Mouse (Mus musculus) limb, embryonic 12.5 days (tissue): ENCODE results near the gene Slc17a3. TPM values are rescaled to one million over a fixed set of nuclear protein-coding genes. Genes with fewer than 3 reads are reported as not detected.

ENCODE experiments used
- ATAC-seq: fragments of 200-750 bp; cut with Nextera tagmentation; 2 replicates; pipeline ENCODE4 v1.8.0; 2017; ENCODE audit warnings: low read depth, moderate TSS enrichment; ENCODE audit not compliant: insufficient number of reproducible peaks, insufficient read depth, low FRiP score, low TSS enrichment
- H3K27ac ChIP-seq: fragments of 300-500 bp; sonication (generic); 2 replicates; pipeline ENCODE4 v1.5.1; 2016; ENCODE audit warnings: mild to moderate bottlenecking, moderate library complexity
- H3K27me3 ChIP-seq: fragments of 300-500 bp; sonication (generic); 2 replicates; pipeline ENCODE4 v1.6.1; 2016; ENCODE audit warnings: mild to moderate bottlenecking, moderate library complexity
- H3K36me3 ChIP-seq: fragments of 300-500 bp; sonication (generic); 2 replicates; pipeline ENCODE4 v1.6.1; 2016; ENCODE audit warnings: mild to moderate bottlenecking, moderate library complexity
- H3K4me1 ChIP-seq: fragments of 300-500 bp; sonication (generic); replicated peaks from 2 replicates; pipeline ENCODE4 v1.6.1; 2016
- H3K4me2 ChIP-seq: fragments of 300-500 bp; sonication (generic); 2 replicates; pipeline ENCODE4 v1.6.1; 2016; ENCODE audit warnings: mild to moderate bottlenecking, moderate library complexity
- H3K4me3 ChIP-seq: fragments of 300-500 bp; sonication (generic); replicated peaks from 2 replicates; pipeline ENCODE4 v1.5.1; 2016; ENCODE audit warnings: mild to moderate bottlenecking
- H3K9ac ChIP-seq: fragments of 300-500 bp; sonication (generic); replicated peaks from 2 replicates; pipeline ENCODE4 v1.6.1; 2016; ENCODE audit warnings: mild to moderate bottlenecking, moderate library complexity
- H3K9me3 ChIP-seq: fragments of 300-500 bp; sonication (generic); 2 replicates; pipeline ENCODE4 v1.6.1; 2016; ENCODE audit warnings: mild to moderate bottlenecking, moderate library complexity
- WGBS: fragments of 180-500 bp; shearing (Covaris S2); methylation state at CpG from one replicate; pipeline ENCODE4 v1.1.7; 2016; 5-methylcytosine and 5-hydroxymethylcytosine counted together
- polyA plus RNA-seq: library from polyadenylated mRNA; unstranded; fragments of >200 nt; fragmentation: Nextera tagmentation; extraction: Ambion mirVana; gene quantifications from 2 replicates; pipeline ENCODE4 v1.2.1, GENCODE M21; 2016

Gene Slc17a3
- polyA plus RNA-seq, 1 experiment from 2014 or later = not detected

DNA sequence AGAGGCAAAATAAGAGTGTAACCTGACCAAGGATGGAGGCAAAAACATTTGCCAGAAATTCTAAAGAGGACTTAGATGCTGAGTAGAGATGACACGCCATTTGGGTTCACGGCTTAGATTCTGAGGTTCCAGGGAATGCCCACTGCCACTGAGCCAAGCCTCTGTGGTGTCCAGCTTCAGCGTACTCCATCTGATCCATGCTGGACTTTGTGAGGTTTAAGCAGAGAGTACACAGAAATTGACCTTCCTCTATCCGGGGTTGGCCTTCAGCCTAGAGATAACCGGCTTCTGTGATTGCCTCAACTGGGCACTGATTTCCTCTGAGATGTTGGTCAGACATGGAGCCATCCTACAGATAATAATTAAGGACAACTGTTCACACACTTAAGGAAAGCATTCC is 2.6 kb upstream of the Slc17a3 start:
- WGBS = 91% methylated on average over 5 of the region's 5 CpGs
- Histone ChIP-seq H3K9me3 (no peaks in the 10 kb centered on the region), H3K4me1 (no peaks in the 10 kb centered on the region; the same call in 1 of the 2 replicates), H3K27me3 (no peaks in the 10 kb centered on the region), H3K27ac (no peak overlapping the region), H3K4me3 (no peak overlapping the region), H3K4me2 (no peak overlapping the region), H3K9ac (no peak overlapping the region), H3K36me3 (no peaks in the 10 kb centered on the region)
- no peak for ATAC-seq

DNA sequence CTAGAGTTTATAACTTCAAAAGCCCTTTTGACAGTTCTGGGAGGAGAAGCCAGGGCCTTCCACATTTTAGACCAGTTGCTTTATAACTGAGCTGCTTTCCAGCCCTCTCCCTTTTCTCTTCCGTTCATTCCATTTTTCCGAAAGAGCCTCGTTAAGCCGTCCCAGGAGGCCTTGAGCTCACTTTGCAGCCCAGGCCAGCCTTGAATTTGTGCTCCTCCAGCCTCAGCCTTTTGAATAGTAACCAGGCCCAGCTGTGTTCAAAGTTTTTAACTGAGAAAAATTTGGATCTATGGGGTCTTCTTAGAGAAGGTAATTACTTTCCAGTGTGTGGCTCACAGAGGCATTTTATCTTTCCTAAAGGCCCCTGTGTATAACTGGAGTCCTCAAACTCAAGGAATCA is 6.6 kb downstream of the Slc17a3 start:
- WGBS = 31% methylated on average over 4 of the region's 4 CpGs
- Histone ChIP-seq H3K9me3 (no peaks in the 10 kb centered on the region), H3K9ac (no peak overlapping the region), H3K4me1 (peaks cover 7% of the 10 kb centered on the region), H3K36me3 (no peaks in the 10 kb centered on the region), H3K27me3 (0 out of 2 replicates have a peak, but pooled peaks cover 3% of the 10 kb centered on the region), H3K4me2 (no peak overlapping the region), H3K4me3 (no peak overlapping the region), H3K27ac (peak overlapping the region; percentile 1; the same call in 1 of the 2 replicates)
- no peak for ATAC-seq

DNA sequence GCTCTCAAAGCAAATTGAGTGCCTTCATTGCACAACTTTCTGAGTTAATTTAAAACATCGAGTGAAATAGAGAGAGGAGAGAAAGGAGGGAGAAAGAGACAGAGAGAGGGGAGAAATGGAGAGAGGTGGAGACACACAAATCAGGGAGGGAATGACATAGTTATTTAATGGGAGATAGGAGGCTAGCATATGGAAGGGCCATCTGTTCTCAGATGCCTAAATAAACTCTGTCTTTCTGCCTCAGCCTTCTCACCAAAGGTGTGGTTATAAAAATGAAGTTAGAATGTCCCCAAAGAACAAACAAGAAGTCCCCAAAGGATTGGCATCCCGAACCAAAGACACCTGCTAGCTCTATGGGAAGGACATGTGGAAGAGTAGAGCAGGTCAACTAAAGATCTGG is 10.1 kb downstream of the Slc17a3 start:
- H3K4me2 ChIP-seq = no peak overlapping the region
- no peaks in the 10 kb centered on the region for H3K27me3 ChIP-seq
- H3K27ac ChIP-seq = no peak overlapping the region
- peaks cover 7% of the 10 kb centered on the region for H3K4me1 ChIP-seq
- H3K4me3 ChIP-seq = no peak overlapping the region
- ATAC-seq = no peak
- no peaks in the 10 kb centered on the region for H3K36me3 ChIP-seq
- WGBS = 82% methylated on average over 2 of the region's 2 CpGs
- no peak overlapping the region for H3K9ac ChIP-seq
- no peaks in the 10 kb centered on the region for H3K9me3 ChIP-seq

DNA sequence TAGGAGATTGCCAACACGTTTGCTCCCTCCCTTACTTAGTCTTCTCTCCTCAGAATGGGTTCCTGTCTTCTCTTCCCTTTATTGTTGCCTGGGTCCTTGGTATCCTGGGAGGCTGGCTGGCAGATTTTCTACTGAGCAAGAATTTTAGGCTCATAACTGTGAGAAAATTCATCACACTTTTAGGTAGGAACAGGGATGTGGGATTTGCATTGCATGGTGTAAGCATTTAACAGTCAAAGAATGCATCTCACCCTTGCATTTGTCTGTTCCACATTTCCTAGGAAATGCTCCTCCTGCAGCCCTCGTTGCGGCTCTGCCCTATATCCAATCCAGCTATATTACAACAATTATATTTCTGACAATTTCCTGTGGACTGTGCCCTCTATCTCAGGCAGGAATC is 17.2 kb downstream of the Slc17a3 start:
- WGBS = 66% methylated on average over 3 of the region's 3 CpGs
- Histone ChIP-seq H3K9ac (no peak overlapping the region), H3K4me3 (no peak overlapping the region), H3K4me1 (no peaks in the 10 kb centered on the region), H3K9me3 (no peaks in the 10 kb centered on the region), H3K36me3 (no peaks in the 10 kb centered on the region), H3K27ac (no peak overlapping the region), H3K4me2 (no peak overlapping the region), H3K27me3 (no peaks in the 10 kb centered on the region)
- no peak for ATAC-seq

DNA sequence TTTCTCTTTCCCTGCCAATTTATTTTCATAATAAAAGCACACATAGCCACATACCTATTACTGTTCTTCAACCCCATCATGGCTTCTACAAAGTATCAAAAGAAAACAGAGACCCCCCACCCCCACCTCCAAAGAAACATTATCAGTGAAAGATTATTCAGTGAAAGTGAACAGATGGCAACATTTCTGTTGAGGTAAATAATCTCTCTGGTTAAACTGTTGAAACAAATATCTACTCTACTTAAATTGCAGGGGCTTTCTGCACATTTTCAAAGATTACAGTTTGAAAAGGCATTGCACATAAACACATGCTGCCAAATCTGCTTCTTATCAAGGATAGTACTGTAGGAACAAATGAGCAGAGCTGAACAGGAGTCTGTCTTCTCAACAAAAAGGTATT is 22.6 kb downstream of the Slc17a3 start:
- Histone ChIP-seq H3K9ac (no peak overlapping the region), H3K27ac (no peak overlapping the region), H3K27me3 (no peaks in the 10 kb centered on the region), H3K9me3 (no peaks in the 10 kb centered on the region), H3K4me2 (no peak overlapping the region), H3K4me3 (no peak overlapping the region), H3K36me3 (no peaks in the 10 kb centered on the region), H3K4me1 (0 out of 2 replicates have a peak, but pooled peaks cover 5% of the 10 kb centered on the region)
- no peak for ATAC-seq

DNA sequence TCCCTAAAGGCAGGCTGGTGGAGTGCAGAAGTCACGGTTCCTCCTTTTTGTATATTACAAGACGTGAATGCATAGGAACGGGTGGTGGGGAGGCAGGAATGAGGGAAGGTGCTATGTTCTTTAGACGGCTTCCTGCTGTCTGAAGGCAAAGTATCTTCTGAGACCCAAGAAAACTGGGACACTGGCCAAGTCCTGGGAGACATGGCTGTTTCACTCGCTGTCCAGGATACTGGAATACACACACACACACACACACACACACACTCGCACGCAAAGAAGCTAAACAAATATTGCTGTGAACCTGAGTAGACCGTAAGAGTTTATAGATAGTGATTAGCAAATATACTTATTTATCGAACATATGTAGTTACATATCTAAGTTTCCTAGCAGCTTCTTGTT is 25.5 kb downstream of the Slc17a3 start:
- Histone ChIP-seq H3K9ac (no peak overlapping the region), H3K4me3 (no peak overlapping the region), H3K27me3 (no peaks in the 10 kb centered on the region), H3K4me2 (no peak overlapping the region), H3K27ac (no peak overlapping the region), H3K9me3 (no peaks in the 10 kb centered on the region), H3K36me3 (no peaks in the 10 kb centered on the region), H3K4me1 (peaks cover 8% of the 10 kb centered on the region; the same call in 1 of the 2 replicates)
- ATAC-seq = no peak
- WGBS = 91% methylated on average over 9 of the region's 9 CpGs

DNA sequence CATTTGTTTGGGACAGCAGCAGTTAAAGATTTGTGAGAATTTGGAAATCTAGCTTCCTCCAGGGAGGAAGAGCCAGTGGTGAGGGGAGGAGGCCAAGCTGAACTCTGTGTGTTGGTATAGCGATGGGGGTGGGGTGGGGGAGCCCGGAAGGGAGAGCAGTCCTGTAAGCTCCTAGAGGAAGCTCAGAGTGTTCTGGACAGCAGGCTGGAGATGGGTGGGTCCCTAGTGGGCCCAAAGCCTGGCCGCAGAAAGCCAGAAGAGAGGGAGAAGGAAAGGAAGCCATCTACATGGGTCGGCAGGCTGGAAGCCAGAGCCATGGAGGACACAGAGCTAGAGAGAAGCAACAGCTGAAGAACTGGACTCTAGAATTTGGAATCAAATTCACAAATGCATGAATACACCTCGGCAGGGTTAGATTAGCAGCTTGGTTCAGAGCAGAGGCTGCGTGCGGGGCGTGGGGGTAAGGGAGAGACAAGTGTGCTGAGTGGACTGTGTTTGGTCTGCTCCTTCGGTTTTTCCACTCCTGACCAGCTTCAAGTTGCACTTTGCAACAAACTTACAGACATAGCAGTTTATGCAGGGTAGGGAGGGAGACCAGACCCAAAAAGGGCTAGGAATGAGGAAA is 27.0 kb downstream of the Slc17a3 start:
- Histone ChIP-seq H3K27ac (no peak overlapping the region), H3K9ac (no peak overlapping the region), H3K4me2 (no peak overlapping the region), H3K27me3 (no peaks in the 10 kb centered on the region), H3K4me3 (no peak overlapping the region), H3K4me1 (peaks cover 8% of the 10 kb centered on the region; the same call in 1 of the 2 replicates), H3K9me3 (no peaks in the 10 kb centered on the region), H3K36me3 (no peaks in the 10 kb centered on the region)
- 75% methylated on average over 9 of the region's 9 CpGs for WGBS
- no peak for ATAC-seq

DNA sequence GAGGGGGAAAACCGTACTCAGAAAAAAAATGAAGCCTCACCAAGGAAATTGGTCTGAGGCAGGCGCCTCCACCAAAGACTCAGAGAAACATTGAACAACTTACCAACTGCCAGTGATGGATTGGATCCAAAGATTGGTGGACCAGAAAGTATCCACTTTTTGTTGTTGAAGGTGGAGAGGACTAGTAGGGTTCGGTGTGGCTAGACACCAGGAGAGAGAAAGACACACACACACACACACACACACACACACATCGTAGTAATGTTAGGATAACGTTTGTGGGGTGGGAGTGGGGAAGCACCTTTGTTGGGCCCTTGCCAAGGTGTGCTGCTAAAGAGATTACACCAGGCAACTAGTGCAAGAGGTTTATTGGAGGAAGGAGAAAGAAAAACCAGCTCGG is 27.8 kb downstream of the Slc17a3 start:
- Histone ChIP-seq H3K4me3 (no peak overlapping the region), H3K9ac (no peak overlapping the region), H3K4me1 (peaks cover 8% of the 10 kb centered on the region; the same call in 1 of the 2 replicates), H3K27me3 (no peaks in the 10 kb centered on the region), H3K4me2 (no peak overlapping the region), H3K36me3 (no peaks in the 10 kb centered on the region), H3K9me3 (no peaks in the 10 kb centered on the region), H3K27ac (no peak overlapping the region)
- 85% methylated on average over 6 of the region's 6 CpGs for WGBS
- no peak for ATAC-seq

DNA sequence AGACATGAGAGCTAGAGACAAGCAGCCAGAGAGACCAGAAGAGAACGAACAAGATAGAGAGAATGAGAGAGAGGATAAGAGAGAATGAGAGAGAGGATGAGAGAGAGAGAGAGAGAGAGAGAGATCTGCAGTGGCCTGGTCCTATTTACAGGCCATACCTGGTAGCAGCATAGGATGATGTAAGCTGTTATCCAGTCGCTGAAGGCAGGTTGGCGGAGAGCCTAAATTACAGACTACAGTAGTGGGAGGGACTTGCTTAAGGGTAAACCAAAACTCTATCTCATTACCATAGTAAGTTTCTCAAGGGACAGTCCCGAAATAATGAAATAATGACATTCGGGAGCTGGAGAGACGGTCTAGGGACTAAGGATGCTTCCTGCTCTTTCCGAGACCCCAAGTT is 28.2 kb downstream of the Slc17a3 start, which contains the start of gene Slc17a1:
TSS of gene Slc17a1 (plus strand) at position 346 of the 400 bp plus-strand sequence.
- no peak within 1 kb of the TSS for H3K4me2 ChIP-seq
- no peak within 1 kb of the TSS for H3K27ac ChIP-seq
- ATAC-seq = no peak
- WGBS = 87% methylated on average over 7 of the region's 7 CpGs
- H3K36me3 ChIP-seq = no peaks in the 10 kb centered on the region
- no peak within 1 kb of the TSS for H3K4me3 ChIP-seq
- H3K4me1 ChIP-seq = peaks cover 8% of the 10 kb centered on the region; the same call in 1 of the 2 replicates
- H3K27me3 ChIP-seq = no peaks in the 10 kb centered on the region
- H3K9ac ChIP-seq = no peak within 1 kb of the TSS
- H3K9me3 ChIP-seq = no peaks in the 10 kb centered on the region

DNA sequence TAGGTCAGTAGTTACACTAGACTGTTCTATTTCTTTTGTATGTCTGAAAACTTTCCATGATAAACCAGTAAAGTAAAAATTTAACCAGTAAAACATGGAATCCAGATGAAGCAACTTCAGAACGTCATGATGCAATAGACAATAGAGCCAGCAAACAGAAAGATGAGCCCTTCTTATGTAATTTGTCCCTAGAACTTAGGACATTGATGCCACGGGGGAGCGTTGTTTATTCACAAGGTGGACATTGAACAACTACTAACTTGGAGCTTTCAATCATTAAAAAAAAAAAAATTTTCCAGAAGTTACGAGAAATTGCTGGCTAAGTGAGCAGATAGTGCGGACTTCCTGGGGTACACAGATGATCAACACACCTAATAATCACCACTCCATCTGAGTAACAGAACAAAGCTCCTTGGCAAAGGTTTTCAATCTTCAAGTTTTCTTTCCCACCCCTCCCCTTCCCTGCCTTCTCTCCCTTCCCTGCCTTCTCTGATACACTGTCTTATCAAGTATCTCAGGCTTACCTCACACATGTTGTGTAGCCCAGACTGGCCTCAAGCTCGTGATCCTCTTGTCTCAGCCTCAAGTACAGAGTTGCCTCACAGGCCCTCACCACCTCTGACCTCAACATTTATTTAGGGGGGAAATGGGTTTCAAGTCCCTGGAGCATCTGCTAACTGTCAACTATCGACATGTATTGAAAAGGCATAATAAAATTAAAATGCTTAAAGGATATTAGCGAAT is 29.7 kb downstream of the Slc17a3 start:
- no peaks in the 10 kb centered on the region for H3K36me3 ChIP-seq
- no peak for ATAC-seq
- no peaks in the 10 kb centered on the region for H3K9me3 ChIP-seq
- 89% methylated on average over 8 of the region's 8 CpGs for WGBS
- no peak overlapping the region for H3K4me3 ChIP-seq
- no peak overlapping the region for H3K27ac ChIP-seq
- no peak overlapping the region for H3K9ac ChIP-seq
- no peaks in the 10 kb centered on the region for H3K27me3 ChIP-seq
- H3K4me1 ChIP-seq = peaks cover 8% of the 10 kb centered on the region; the same call in 1 of the 2 replicates
- no peak overlapping the region for H3K4me2 ChIP-seq

DNA sequence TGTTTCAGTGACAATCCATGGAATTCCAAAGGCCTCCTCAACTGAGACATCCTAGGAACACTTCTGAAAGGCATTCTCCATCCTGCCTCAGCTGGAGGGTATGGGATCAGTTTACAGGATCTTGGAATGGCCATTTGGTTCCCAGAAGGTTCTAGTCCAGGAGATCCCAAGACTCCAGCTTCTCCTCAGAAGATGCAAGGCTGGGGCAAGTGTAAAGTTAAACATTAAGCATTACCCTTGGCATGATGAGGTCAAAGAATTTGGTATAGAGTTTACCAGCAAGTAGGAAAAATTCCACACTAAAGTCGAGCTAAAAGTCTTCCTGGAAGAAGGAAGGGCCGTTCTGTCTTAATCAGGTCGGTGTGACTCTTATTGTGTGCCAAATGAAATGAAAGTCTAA is 30.8 kb downstream of the Slc17a3 start:
- no peak overlapping the region for H3K9ac ChIP-seq
- no peak overlapping the region for H3K27ac ChIP-seq
- H3K4me3 ChIP-seq = no peak overlapping the region
- H3K4me1 ChIP-seq = peaks cover 8% of the 10 kb centered on the region; the same call in 1 of the 2 replicates
- 83% methylated on average over 3 of the region's 3 CpGs for WGBS
- H3K36me3 ChIP-seq = no peaks in the 10 kb centered on the region
- no peak overlapping the region for H3K4me2 ChIP-seq
- no peak for ATAC-seq
- no peaks in the 10 kb centered on the region for H3K27me3 ChIP-seq
- no peaks in the 10 kb centered on the region for H3K9me3 ChIP-seq
